Mouse (Mus musculus) limb, embryonic 14.5 days (tissue): Measurements from ENCODE around the gene Map6. TPM values are rescaled to one million over a fixed set of nuclear protein-coding genes. Genes with fewer than 3 reads are reported as not detected.
"Not testable (repeated sequence)": the region's sequence is repeated elsewhere in the genome, so short reads cannot be mapped to it uniquely, and the experiment has no call there.

Source experiments
- ATAC-seq: fragments of 200-750 bp; cut with Nextera tagmentation; 2 replicates; pipeline ENCODE4 v1.8.0; 2017; ENCODE audit warnings: low read depth, moderate number of reproducible peaks, moderate TSS enrichment; ENCODE audit not compliant: low FRiP score
- DNase-seq: peaks from one replicate; pipeline ENCODE4 v3.0.0-alpha.2; 2015; ENCODE audit warnings: low spot score
- H3K27ac ChIP-seq: fragments of 300-500 bp; sonication (generic); replicated peaks from 2 replicates; pipeline ENCODE4 v1.5.1; 2014; ENCODE audit warnings: low read depth, mild to moderate bottlenecking, low read length, moderate library complexity, mixed read lengths
- H3K27me3 ChIP-seq: fragments of 300-500 bp; sonication (generic); 2 replicates; pipeline ENCODE4 v1.6.1; 2014; ENCODE audit warnings: low read length, mixed read lengths; ENCODE audit not compliant: control insufficient read depth, insufficient read depth
- H3K36me3 ChIP-seq: fragments of 300-500 bp; sonication (generic); 2 replicates; pipeline ENCODE4 v1.6.1; 2014; ENCODE audit warnings: mild to moderate bottlenecking, low read length, moderate library complexity, mixed read lengths; ENCODE audit not compliant: control insufficient read depth, insufficient read depth
- H3K4me1 ChIP-seq: fragments of 300-500 bp; sonication (generic); 2 replicates; pipeline ENCODE4 v1.6.1; 2014; ENCODE audit warnings: antibody characterized with exemption, low read length, mixed read lengths; ENCODE audit not compliant: control insufficient read depth, insufficient read depth
- H3K4me2 ChIP-seq: fragments of 300-500 bp; sonication (generic); replicated peaks from 2 replicates; pipeline ENCODE4 v1.6.1; 2014; ENCODE audit warnings: low read depth, mild to moderate bottlenecking, low read length, moderate library complexity; ENCODE audit not compliant: severe bottlenecking
- H3K4me3 ChIP-seq: fragments of 300-500 bp; sonication (generic); replicated peaks from 2 replicates; pipeline ENCODE4 v1.5.1; 2014; ENCODE audit warnings: low read length
- H3K9ac ChIP-seq: fragments of 300-500 bp; sonication (generic); 2 replicates; pipeline ENCODE4 v1.6.1; 2014; ENCODE audit warnings: mild to moderate bottlenecking, low read depth, low read length, moderate library complexity; ENCODE audit not compliant: severe bottlenecking
- H3K9me3 ChIP-seq: fragments of 300-500 bp; sonication (generic); 2 replicates; pipeline ENCODE4 v1.6.1; 2016; ENCODE audit warnings: low read length; ENCODE audit not compliant: control insufficient read depth
- POLR2A ChIP-seq: fragments of 200-500 bp; IDR thresholded peaks from 2 replicates; pipeline ENCODE4 v1.8.0; 2012; ENCODE audit warnings: inconsistent platforms, mild to moderate bottlenecking, moderate library complexity, borderline replicate concordance; ENCODE audit not compliant: insufficient read depth, insufficient read length; ENCODE audit errors: extremely low read depth
- WGBS: fragments of 180-500 bp; shearing (Covaris S2); extraction: QIAGEN DNeasy Blood & Tissue Kit; methylation state at CpG from one replicate; pipeline ENCODE4 v1.1.7; 2014; 5-methylcytosine and 5-hydroxymethylcytosine counted together
- polyA plus RNA-seq, 2 experiments: library from polyadenylated mRNA; depleted of rRNA in 1 of 2; stranded (reverse) in 1 of 2; unstranded in 1 of 2; fragments of >200 nt; fragmentation: Nextera tagmentation in 1 of 2; extraction: Ambion mirVana in 1 of 2; gene quantifications; 2 replicates each; pipeline versions ENCODE4 v1.2.1 to v1.2.3; 2012 to 2014

Gene Map6
- polyA plus RNA-seq, 2 experiments: 3.5 to 6.3 TPM

DNA sequence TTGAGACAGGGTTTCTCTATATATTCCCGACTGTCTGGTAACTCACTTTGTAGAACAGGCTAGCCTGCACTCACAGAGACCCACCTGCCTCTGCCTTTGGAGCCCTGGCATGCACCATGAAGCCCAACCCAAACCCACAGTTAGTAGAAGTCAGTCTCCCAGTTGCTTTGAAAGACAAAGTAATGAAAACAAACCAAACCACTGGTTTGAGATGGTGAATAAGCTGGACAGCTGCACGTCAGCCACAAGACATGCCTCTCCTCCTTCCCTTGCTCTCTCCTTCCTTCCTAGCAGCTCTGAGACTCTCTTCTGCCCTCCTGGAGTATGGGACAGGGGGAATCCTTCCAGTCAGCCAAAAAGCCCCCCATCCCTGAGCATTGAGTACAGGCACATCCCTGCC lies 94.9 kb downstream of the Map6 start:
- ATAC-seq: no peak
- Histone ChIP-seq H3K27me3 (no peaks in the 10 kb centered on the region), H3K4me3 (no peak overlapping the region), H3K9ac (no peak overlapping the region), H3K9me3 (no peaks in the 10 kb centered on the region), H3K36me3 (no peaks in the 10 kb centered on the region), H3K4me2 (no peak overlapping the region), H3K27ac (no peak overlapping the region), H3K4me1 (peaks cover 32% of the 10 kb centered on the region)
- 95% methylated on average over 2 of the region's 2 CpGs for WGBS
- DNase-seq: no peak
- TF ChIP-seq POLR2A: no peak

GRCm38 (mm10) chr7:99365069-99365468 lies 97.8 kb downstream of the Map6 start:
- no peaks in the 10 kb centered on the region for H3K36me3 ChIP-seq
- no peak overlapping the region for H3K4me2 ChIP-seq
- no peak overlapping the region for H3K9ac ChIP-seq
- no peak for TF ChIP-seq POLR2A
- under 1% methylated on average over 5 of the region's 5 CpGs for WGBS
- H3K27ac ChIP-seq: no peak overlapping the region
- peaks cover 16% of the 10 kb centered on the region for H3K4me1 ChIP-seq
- ATAC-seq (no peak), DNase-seq (peak; percentile 89)
- H3K9me3 ChIP-seq: no peaks in the 10 kb centered on the region
- H3K27me3 ChIP-seq: no peaks in the 10 kb centered on the region
- H3K4me3 ChIP-seq: no peak overlapping the region

GRCm38 (mm10) chr7:99366716-99367115 lies 99.5 kb downstream of the Map6 start:
- no peak for ATAC-seq
- Histone ChIP-seq H3K27ac (no peak overlapping the region), H3K36me3 (no peaks in the 10 kb centered on the region), H3K9me3 (no peaks in the 10 kb centered on the region), H3K9ac (no peak overlapping the region), H3K4me1 (0 out of 2 replicates have a peak, but pooled peaks cover 4% of the 10 kb centered on the region), H3K4me3 (no peak overlapping the region), H3K4me2 (no peak overlapping the region), H3K27me3 (no peaks in the 10 kb centered on the region)
- TF ChIP-seq POLR2A: no peak
- DNase-seq: no peak
- WGBS: 44% methylated on average over 6 of the region's 6 CpGs

GRCm38 (mm10) chr7:99374325-99374724 lies 107.1 kb downstream of the Map6 start:
- not testable (repeated sequence) for ATAC-seq, DNase-seq, H3K9ac ChIP-seq, H3K4me3 ChIP-seq, H3K27ac ChIP-seq, H3K4me1 ChIP-seq, H3K27me3 ChIP-seq, H3K4me2 ChIP-seq, H3K36me3 ChIP-seq, H3K9me3 ChIP-seq
- WGBS: 63% methylated on average over 3 of the region's 3 CpGs

DNA sequence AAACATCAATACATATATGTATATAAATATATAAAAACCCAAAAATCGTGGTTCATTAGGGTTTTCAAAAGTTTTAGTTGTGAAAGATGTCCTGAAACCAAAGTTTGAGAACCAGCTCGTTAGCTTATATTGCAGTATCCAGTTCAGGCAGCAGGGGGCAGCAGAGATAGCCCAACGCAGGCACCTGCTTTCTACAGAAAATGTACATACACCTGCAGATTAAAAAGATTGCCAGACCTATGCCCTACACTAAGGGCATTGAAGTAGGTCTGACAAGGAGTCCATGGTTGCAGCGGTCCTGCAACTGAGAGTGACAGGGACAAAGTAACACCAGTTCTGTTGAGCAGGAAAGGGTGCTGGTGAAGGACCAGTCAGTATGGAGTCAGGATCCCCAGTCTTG lies 108.2 kb downstream of the Map6 start:
- Histone ChIP-seq H3K27me3 (no peaks in the 10 kb centered on the region), H3K4me2 (no peak overlapping the region), H3K27ac (no peak overlapping the region), H3K4me3 (no peak overlapping the region), H3K9ac (no peak overlapping the region), H3K36me3 (no peaks in the 10 kb centered on the region), H3K4me1 (no peaks in the 10 kb centered on the region), H3K9me3 (no peaks in the 10 kb centered on the region)
- 4% methylated on average over 4 of the region's 4 CpGs for WGBS
- no peak for TF ChIP-seq POLR2A
- ATAC-seq: no peak
- peak; percentile 61 for DNase-seq

DNA sequence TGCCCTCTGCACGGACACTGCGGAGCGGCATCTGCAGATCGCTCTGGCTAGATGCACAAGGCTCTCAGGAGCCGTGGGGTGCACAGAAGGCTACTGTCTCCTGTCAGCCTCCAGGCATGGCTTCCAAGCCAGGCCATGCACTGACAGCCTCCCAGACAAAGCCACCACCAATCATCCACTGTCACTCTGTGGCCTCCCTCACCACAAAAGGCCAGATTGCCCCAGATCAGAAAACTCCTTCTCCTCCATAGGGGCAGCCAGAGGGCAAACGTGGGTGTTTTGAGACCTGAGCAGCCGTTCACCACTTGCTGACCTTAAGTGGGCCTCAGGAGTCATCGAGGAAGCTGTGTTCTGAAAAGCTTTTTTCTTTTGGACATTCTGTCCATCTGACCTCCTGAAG lies 111.6 kb downstream of the Map6 start:
- no peaks in the 10 kb centered on the region for H3K27me3 ChIP-seq
- DNase-seq (no peak), ATAC-seq (no peak)
- no peak overlapping the region for H3K27ac ChIP-seq
- no peak overlapping the region for H3K4me3 ChIP-seq
- no peaks in the 10 kb centered on the region for H3K36me3 ChIP-seq
- peaks cover 19% of the 10 kb centered on the region for H3K4me1 ChIP-seq
- WGBS: 70% methylated on average over 8 of the region's 8 CpGs
- no peak for TF ChIP-seq POLR2A
- H3K9me3 ChIP-seq: no peaks in the 10 kb centered on the region
- H3K4me2 ChIP-seq: no peak overlapping the region
- no peak overlapping the region for H3K9ac ChIP-seq
